Mouse (Mus musculus) stomach, postnatal 0 days (tissue): ENCODE results near the gene Sprr4.

Experiments
- CTCF ChIP-seq: IDR thresholded peaks from 2 replicates; pipeline ENCODE4 v1.5.1; 2016; ENCODE audit warnings: antibody characterized with exemption, low read depth, mild to moderate bottlenecking, moderate library complexity
- EP300 ChIP-seq: optimal IDR thresholded peaks from 2 replicates; pipeline ENCODE3; 2016; ENCODE audit warnings: antibody characterized with exemption

GRCm38 (mm10) chr3:92486307-92486706 lies 14.0 kb downstream of the Sprr4 start:
- no peak for TF ChIP-seq CTCF
- no peak for TF ChIP-seq EP300
